Mouse (Mus musculus): ENCODE measurements at regions not wholly inside any gene's neighbourhood (a gene's known extent, or its start where the extent isn't known, plus 50 kb on each side); places are given as distances from the start of the nearest gene placed in this dataset.

DNA sequence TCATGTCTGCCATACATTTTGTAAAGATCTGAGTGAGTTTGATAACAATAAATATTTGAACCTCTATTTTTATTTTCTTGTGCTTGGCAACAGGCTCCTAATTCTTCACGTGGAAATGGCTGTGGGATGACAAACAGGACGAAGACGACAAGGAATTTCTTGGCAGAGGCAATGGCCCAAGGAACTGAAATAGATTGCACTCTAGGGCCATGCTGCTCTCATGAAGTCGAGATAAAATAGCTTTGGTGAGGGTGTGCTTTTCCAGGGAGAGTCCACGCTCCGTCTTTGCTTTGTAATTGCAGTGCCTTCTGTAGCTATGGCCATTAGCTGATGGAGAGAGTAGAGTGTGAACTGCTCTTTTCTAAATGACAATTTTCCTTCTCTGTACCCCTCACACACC is 50.9 kb upstream of the 1810046K07Rik start:
- intact Hi-C loops (cut with DNase I), result no loop called here

DNA sequence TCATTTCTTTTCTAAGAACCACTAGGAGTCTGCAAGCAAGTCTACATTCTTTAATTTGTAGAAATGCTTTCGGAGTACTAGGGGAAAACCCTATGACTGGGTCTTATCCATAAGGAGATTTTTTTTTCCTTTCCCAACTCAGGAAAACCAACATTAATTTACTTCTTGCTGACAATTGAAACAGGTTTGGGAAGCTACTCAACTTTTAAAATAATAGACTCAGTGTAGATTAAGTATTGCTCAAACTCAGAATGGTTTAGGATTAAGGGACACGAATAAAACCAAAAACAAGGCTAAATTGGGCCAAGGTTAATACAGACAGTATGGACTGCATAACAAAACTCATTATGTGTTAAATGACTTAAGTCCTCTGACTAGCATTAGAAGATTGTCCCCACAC is 65.2 kb upstream of the 1810046K07Rik start:
- DNase-seq (ENCODE audit: low spot score in 2 of 2), result no peak
- intact Hi-C loops (cut with DNase I), result no loop called here

More for the DNA sequence above, 50.9 kb upstream of the 1810046K07Rik start:
- no peak for DNase-seq (ENCODE audit: low spot score in 2 of 2)

DNA sequence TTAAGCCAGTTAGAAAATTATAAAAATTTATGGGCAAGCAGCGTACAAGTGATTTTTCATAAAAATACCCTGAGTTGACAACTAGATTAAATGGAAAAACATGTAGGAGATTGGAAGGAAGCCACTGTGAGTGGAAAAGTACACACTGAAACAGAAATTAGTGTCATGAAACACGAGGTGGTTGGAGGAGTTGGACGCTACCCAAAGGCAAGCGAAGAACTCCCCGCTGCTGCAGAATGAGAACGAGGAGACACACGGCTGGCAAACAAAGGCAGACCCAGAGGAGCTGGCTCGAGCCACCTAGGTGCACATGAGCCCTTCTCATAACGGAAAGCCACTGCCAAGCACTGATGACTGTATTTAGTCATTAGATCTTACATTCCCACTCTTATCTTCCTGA is 65.7 kb upstream of the 1810046K07Rik start:
- peak; percentile 62 to 86 for DNase-seq (ENCODE audit: low spot score in 2 of 2)
- intact Hi-C loops (cut with DNase I), result no loop called here

DNA sequence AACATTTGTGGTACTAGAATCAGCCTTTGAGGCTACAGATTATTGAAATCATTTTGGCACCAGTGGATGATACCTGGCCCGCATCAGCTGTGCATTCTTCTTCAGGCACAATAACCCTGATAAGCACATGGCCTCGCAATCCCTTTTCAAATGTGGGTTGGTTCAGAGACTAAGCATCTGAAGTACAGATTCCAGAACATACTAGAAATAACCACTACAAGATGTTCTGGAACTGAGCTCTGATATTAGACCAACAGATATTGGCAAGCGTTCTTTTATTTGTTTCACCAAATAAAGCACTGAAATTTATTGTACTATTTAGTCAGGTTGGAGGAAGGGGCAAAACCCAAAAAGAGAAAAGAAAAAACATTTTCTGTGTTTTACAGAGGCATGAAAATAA is 68.1 kb upstream of the 1810046K07Rik start:
- intact Hi-C loops (cut with DNase I), result no loop called here
- DNase-seq (ENCODE audit: low spot score in 2 of 2), result no peak

DNA sequence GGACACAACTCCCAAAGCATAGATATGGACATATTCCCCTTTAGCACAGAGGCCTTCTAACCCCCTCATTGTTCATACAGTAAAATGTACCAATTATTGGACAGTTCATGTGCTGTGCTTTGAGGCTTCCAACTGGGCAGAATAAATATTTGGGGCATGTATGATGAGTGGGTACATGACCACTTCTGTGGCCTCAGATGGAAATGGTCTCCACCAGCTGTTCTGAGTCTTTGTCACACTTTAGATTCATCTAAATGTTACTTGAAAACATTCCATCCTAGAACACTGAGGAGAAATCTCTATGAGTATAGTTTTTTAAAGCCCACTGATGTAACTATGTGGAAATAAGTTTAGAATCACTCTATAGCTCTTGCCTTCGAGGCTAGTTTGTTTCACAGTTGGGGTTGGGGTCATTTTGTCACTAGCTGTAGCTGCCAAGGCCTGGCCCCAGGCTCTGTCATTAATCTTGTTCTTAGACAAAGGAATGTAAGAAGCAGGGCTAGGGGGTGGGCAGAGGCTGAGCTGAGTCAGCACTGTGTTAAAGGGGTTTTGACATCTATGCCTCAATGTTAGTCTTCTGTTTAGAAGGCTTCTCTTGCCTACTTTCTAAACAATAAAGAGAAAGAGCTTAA is 69.0 kb upstream of the 1810046K07Rik start:
- intact Hi-C loops (cut with DNase I), result no loop called here
- DNase-seq (ENCODE audit: low spot score in 2 of 2), result no peak

DNA sequence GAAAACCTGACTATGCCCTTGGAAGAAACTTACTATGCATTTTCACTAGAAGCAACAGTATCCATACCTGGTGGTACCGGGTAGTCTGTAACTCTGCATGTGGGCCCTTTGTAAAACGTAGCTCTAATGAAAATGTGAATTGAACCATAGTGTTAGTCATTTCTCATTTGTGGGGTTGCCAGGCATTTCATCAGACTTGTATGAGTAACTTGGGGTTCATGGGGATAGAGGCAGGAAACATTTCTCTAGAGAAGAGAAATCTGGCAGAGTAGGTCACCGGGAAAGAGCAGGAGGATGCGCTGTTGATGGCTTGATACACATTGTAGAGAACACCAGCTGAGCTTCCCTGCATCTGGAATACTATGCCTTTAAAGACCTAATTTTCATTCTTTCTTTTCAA is 70.2 kb upstream of the 1810046K07Rik start:
- intact Hi-C loops (cut with DNase I), result no loop called here
- DNase-seq (ENCODE audit: low spot score in 2 of 2), result no peak

DNA sequence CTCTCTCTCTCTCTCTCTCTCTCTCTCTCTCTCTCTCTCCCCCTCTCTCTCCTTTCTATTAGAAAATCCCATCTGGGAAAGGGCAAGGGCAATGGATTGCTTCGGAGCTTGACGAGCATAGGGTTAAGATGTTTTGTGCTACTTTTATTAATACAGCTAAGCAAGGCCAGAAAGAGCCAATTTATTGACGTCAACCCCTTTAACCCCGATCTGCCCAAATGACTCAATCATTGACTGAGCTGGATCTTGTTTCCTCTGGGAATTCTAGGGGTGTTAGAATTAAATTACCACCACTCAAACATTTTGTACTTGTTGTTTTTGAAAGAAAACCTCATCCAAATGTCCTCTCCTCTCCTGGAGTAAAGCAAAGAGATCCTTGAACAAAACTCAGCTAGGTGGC is 70.6 kb upstream of the 1810046K07Rik start:
- intact Hi-C loops (cut with DNase I), result no loop called here

DNA sequence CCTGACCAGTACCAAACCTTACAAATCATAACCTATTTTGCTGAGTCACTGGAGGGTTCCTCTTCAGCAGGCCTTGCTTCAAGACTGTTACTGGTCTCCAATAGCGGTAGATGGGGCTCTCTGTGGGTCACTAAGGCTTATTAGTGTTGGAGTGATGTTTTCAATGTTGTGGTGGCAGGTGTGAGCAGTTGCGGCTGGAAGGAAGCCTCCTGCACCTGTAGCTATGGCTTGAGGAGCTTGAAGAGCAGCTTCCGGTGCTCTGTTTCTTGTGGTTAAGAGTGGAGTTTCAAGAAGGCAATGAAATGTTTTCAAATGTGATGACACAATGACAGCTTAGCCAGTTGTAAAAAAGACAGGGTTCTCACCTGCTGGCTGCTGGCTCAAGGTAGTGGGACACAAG is 73.1 kb upstream of the 1810046K07Rik start:
- no peak for DNase-seq (ENCODE audit: low spot score in 2 of 2)
- intact Hi-C loops (cut with DNase I), result no loop called here

More for the DNA sequence above, 70.6 kb upstream of the 1810046K07Rik start:
- DNase-seq (ENCODE audit: low spot score in 2 of 2), result no peak

DNA sequence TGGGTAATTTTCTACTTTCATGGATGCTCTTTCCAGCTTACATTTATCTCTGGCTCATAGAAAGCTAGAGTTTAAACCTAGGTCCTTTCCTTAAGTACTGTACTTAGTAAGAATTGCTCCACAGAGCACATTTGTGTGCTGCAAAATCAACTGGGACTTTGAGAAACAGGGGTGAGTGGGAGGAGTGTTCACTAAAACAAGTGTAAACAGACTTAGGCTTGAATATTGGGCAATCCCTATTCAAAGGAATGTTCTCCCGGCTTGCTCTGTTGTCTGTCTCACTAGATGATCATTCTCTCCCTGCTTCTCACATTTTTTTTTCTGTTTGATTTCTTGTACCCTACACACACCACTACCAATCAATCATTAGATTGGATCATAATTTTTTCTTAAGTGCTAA is 79.3 kb upstream of the 1810046K07Rik start:
- no peak for DNase-seq (ENCODE audit: low spot score in 2 of 2)
- intact Hi-C loops (cut with DNase I), result no loop called here

DNA sequence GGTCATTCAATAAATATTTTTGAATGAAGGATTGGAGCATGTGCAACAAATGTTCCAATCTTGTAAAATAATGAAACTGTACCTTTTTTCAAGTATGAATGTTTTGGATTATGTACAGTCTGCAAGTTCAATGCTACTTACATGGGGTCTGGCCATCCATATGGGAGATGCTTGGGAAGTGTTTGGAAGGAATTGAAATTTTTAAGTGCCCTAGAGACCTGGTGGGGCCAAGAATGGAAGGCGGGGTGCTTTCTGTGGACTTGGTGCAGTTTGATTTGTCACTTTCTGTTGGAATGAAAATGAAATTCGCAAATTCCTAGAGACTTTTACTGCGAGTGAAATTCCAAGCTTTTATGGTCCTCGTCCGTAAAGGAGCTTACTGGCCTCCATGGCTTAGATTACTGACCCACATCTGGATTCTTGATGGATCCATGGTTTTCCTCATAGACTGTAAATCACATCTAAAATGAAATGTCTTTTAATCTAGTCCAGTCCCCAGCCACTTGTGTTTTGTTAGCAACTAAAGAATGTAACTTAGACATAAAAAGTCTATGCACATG is 90.3 kb upstream of the 1810046K07Rik start:
- intact Hi-C loops (cut with DNase I), result no loop called here
- no peak for DNase-seq (ENCODE audit: low spot score in 2 of 2)

DNA sequence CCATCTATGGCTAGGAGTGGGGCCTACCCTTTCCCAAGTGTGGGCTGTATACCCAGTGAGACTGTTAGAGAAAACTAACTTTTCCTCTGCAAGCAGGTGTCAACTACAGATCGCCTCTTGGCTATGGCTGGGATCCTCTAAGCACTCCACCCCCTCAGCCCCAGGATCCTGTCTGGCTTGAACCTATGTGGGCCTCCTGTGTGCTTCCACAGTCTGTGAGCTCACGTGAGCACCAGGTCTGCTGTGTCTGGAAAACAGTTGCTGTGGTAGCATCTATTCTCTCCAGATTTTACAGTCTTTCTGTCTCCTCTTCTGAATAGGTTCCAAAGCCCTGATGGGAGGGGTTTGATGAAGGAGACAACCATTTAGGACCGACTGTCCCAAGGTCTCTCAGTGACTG is 93.8 kb upstream of the 1810046K07Rik start:
- intact Hi-C loops (cut with DNase I), result loop anchor here (10.0 kb wide), 1 partner anchor 132 kb away; no protein-coding TSS in a partner anchor
- peak in 1 of 2 experiments; percentile 19 for DNase-seq (ENCODE audit: low spot score in 2 of 2)

DNA sequence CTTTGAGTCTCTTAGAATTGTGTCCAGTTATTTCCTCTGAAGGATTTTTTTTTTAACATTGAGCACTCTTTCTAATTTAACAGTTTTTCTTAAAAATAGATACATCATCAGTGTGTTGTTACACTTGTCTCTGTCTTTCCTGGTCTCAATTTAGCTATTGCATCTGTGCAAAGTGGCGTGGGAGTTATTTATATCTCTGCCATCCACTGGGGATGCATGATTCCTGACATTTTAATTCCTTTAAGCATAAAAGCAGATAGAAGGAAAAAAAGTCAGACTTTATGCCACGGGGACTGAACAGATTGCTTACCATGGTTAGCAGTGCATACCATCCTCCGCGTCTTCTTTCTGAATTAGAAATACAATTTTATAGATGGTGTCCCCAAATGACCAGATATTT is 94.6 kb upstream of the 1810046K07Rik start:
- intact Hi-C loops (cut with DNase I), result loop anchor here (1.0 to 10.0 kb wide), 3 partner anchors 84 to 342 kb away; partner anchors contain the start of gene Arhgap20
- DNase-seq (ENCODE audit: low spot score in 2 of 2), result peak; percentile 54 to 96

DNA sequence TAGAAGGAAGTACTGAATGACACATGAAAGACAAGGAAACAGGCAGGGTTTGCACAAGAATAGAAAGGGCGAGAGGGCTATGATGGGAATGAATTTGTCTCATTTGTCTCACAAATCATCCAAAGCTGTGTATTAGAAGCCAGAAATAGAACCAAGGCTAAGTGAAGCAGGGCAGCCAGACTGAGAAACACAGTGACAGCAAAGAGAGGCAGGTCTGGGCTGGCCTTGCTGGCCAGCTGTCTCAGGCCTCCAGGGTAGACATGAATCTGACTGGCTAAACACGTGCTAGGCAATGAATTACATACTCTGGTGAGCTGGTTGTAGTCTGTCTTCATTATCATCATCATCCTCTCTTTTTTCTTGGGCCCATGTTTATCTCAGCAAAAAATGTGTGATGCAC is 101.7 kb upstream of the 1810046K07Rik start:
- intact Hi-C loops (cut with DNase I), result no loop called here
- DNase-seq (ENCODE audit: low spot score in 2 of 2), result no peak

DNA sequence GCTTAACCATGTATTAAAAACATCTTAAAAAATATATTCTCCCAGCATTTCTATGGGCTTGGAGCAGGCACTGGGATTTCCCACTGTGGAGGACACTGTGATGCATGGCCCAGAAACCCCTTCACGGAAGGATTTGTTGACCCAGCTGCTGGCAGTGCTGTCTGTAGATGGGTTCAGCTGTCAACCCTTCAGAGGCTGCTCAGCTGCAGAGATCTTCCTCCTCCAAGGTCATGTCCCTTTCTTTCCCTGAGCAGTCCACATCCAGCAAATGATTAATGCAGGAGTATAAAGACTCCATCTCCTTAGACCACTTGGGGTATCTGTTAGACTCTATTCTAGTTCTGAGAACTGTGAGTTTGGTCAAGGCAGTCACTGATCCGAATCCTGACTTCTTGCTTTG is 108.4 kb upstream of the 1810046K07Rik start:
- intact Hi-C loops (cut with DNase I), result no loop called here
- DNase-seq (ENCODE audit: low spot score in 2 of 2), result peak in 1 of 2 experiments; percentile 8

DNA sequence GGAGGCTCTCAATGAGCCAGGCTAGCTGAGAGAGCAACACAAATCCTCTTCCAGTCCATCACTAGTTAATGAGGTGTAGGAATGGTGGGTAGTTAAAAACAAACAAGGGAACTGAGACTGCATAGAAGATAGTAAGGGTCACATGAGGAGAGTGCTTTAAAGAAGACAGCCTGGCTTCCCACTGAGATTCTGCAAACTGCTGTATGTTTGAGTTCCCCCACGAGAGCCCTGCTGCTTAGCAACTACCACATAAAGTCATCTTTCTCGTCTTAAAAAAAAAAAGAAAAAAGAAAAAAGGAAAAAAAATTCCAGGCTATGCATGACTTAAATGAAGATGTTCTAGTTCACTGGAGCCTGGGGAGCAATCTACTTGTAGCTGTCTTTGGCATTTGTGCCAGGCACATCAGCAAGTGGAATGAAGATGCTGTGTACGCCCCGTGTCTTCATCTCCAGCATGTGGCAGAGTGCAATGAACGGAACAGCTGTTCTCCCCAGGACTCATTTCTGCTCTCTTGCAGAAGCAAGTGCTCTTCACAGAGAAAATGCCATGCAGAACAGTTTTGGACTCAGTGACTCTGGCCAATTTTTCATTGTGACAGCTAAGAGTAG is 113.2 kb upstream of the 1810046K07Rik start:
- peak; percentile 57 to 94 for DNase-seq (ENCODE audit: low spot score in 2 of 2)
- intact Hi-C loops (cut with DNase I), result loop anchor here (2.0 to 5.0 kb wide), 2 partner anchors 65 to 327 kb away; no protein-coding TSS in a partner anchor

DNA sequence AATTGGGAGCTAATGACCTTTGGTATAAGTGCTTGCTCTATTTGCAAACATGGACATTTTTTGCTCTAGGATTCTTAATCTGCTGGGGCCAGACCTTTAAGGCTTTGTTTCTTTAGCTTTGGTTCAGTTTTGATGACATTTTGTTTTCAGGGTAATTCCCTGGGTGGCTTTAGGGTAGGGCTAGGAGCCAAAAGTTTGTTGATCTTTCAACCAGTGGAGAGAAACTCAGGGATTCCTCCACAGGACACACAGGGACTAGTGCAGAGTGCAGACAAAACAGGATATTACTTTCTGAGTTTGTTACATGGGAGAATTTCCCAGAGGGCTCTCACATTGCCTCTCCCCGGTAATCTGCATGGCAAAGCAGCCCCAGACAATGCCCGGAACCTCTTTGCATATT is 127.0 kb upstream of the 1810046K07Rik start:
- intact Hi-C loops (cut with DNase I), result no loop called here
- no peak for DNase-seq (ENCODE audit: low spot score in 2 of 2)

DNA sequence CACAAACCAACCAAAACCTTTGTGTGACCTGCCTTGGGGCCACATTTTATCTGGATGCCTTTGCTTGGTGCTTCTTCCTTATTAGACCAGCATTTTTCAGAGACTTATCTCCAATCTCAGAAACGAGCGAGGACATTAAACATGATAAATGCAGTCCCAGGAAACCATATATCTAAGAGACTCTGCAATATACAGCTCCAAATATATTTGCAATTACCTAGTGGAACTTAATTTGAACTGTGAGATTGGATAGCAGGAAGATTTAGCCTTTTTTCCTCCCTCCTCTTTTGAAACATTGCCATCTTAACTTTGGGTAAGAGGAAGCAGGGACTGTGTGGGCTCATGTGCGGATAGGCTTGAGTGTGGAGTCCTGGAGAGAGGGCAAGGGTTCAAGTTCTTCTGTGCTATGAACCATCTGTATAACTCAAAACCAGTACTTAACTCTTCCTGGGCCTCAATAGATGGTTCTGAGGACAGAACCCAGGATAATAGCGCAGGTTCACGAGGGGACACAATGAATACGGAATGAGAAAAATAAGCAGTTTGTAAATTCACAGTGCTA is 133.8 kb upstream of the 1810046K07Rik start:
- intact Hi-C loops (cut with DNase I), result no loop called here
- no peak for DNase-seq (ENCODE audit: low spot score in 2 of 2)

DNA sequence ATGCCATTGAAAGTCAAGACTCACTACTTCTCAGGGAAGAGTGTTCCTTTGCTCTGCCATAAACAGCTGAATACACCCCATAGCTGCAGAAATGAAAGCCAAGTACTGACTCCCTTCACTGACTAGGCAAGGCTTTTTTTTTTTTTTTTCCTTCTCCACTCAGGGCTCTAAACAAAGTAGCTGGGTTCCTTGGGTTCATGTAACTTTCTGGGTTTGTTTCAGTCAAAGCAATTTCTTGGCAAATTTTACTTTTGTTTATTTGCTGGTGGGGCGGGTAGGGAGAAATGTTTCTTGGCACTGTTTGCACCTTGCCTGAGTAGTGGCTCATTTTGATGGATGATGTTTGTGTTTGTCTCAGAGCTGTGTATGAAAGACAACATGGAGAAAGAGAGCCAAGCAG is 141.3 kb upstream of the 1810046K07Rik start:
- intact Hi-C loops (cut with DNase I), result no loop called here
- DNase-seq (ENCODE audit: low spot score in 2 of 2), result no peak

DNA sequence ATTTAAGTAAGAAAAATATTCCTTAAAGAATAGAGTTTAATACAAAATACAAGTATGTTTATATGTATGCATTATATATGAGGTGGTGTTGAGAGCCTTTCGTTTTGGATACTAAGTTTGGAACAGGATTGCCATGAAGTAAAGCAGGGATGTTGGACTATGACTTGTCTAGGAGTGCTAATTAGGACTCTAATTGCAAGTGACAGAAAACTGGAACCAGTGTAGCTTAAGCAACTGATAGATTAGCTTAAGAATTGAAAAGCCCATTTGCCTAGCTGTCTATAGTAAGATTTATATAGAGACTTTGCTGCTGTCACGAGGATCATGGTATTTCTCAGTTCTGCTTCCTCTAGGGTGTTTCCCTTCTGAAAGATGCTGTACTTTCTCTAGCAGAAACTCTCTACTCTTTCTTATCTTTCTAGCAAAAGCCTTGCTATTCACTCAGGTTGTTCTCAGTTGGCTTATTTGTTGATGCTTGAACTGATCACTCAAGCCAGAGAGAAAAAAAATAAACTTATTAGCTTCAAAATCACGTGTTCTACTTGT is 147.9 kb upstream of the 1810046K07Rik start:
- intact Hi-C loops (cut with DNase I), result no loop called here
- no peak for DNase-seq (ENCODE audit: low spot score in 2 of 2)

DNA sequence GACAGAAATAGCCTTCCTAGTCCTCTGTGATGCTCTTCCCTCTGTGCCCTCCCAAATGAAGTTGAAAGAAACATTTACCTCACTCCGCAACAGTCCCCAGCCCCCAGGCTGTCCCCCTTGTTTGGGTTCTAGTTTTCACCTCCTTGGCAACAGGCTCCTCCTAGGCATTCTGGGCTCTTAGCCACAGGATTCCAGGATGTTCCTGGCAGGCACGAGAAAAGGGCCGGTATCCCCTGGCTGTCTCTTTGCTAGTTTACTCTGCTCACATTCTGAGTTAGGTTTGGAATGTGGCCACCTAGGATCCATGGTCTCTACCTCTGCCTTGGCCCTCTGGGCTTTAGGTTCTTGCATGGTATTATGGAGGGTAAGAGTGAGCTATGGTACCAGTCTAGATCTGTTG is 159.1 kb upstream of the 1810046K07Rik start:
- no peak for DNase-seq (ENCODE audit: low spot score in 2 of 2)
- intact Hi-C loops (cut with DNase I), result no loop called here

All from left cerebral cortex, postnatal 25 days (tissue).